Comparison of ENCODE assay signal across 8 mouse cellular contexts in genomic region chr2:26380131-26380771, GRCm38 (mm10). TPM values are rescaled to one million over a fixed set of nuclear protein-coding genes. Genes with fewer than 3 reads are reported as not detected.
DNase-seq lines count a peak whose midpoint lies in the region; ATAC-seq lines count a peak whose summit lies in the region.

Gene Snapc4, minus strand, starts transcription at chr2:26380653.

- peak; percentile 89 for DNase-seq in CD4-positive helper T cell, adult 2 months (ENCODE audit: low read depth, low spot score)
- peak; percentile 94 for DNase-seq in brain, adult 2 months (ENCODE audit: low read depth, low spot score)
- peak; percentile 86 for DNase-seq in neural tube, embryonic 10.5 days (ENCODE audit: extremely low spot score, low spot score)

- H3K9me3 ChIP-seq in heart, embryonic 11.5 days (replicated peaks; ENCODE audit: control insufficient read depth, low read length): no peaks in the 10 kb centered on the region
- no peaks in the 10 kb centered on the region for H3K9me3 ChIP-seq in kidney, embryonic 16.5 days (ENCODE audit: low read length)
- no peaks in the 10 kb centered on the region for H3K9me3 ChIP-seq in liver, embryonic 12.5 days (replicated peaks)
- H3K9me3 ChIP-seq in stomach, embryonic 16.5 days (replicated peaks; ENCODE audit: control insufficient read depth, low read length): no peaks in the 10 kb centered on the region

- peaks cover 4% of the 10 kb centered on the region for H3K4me1 ChIP-seq in heart, embryonic 11.5 days (ENCODE audit: control insufficient read depth, insufficient read depth, low read length)
- H3K4me1 ChIP-seq in kidney, embryonic 16.5 days (ENCODE audit: insufficient read depth, low read length): peaks cover 6% of the 10 kb centered on the region
- peaks cover 20% of the 10 kb centered on the region for H3K4me1 ChIP-seq in liver, embryonic 12.5 days
- H3K4me1 ChIP-seq in stomach, embryonic 16.5 days (ENCODE audit: control insufficient read depth, insufficient read depth, low read length): no peaks in the 10 kb centered on the region; the same call in 1 of the 2 replicates

- under 1% methylated on average over 38 of the region's 38 CpGs for WGBS in heart, embryonic 11.5 days (ENCODE audit: insufficient replicate concordance)
- WGBS in kidney, embryonic 16.5 days: under 1% methylated on average over 38 of the region's 38 CpGs
- WGBS in liver, embryonic 12.5 days (ENCODE audit: insufficient replicate concordance): under 1% methylated on average over 38 of the region's 38 CpGs
- WGBS in stomach, embryonic 16.5 days: under 1% methylated on average over 38 of the region's 38 CpGs

- H3K36me3 ChIP-seq in heart, embryonic 11.5 days (ENCODE audit: control insufficient read depth, insufficient read depth, low read length): peaks cover 42% of the 10 kb centered on the region
- H3K36me3 ChIP-seq in kidney, embryonic 16.5 days (ENCODE audit: insufficient read depth, low read length): peaks cover 58% of the 10 kb centered on the region
- peaks cover 74% of the 10 kb centered on the region for H3K36me3 ChIP-seq in liver, embryonic 12.5 days
- H3K36me3 ChIP-seq in stomach, embryonic 16.5 days (ENCODE audit: control insufficient read depth, insufficient read depth, low read length): 0 out of 2 replicates have a peak, but pooled peaks cover 9% of the 10 kb centered on the region

- ATAC-seq in erythroblast, adult 5-6 weeks (replicated peaks; ENCODE audit: low FRiP score, poor library complexity, severe bottlenecking): peak; percentile 98
- peak; percentile 87 for ATAC-seq in heart, embryonic 11.5 days (replicated peaks; ENCODE audit: insufficient number of reproducible peaks, low FRiP score, low TSS enrichment)
- peak; percentile 97 for ATAC-seq in kidney, embryonic 16.5 days (ENCODE audit: low FRiP score, low TSS enrichment)
- peak; percentile 93 for ATAC-seq in liver, embryonic 12.5 days
- peak; percentile 95 for ATAC-seq in stomach, embryonic 16.5 days (ENCODE audit: insufficient read depth, low FRiP score)

- H3K9ac ChIP-seq in heart, embryonic 11.5 days (ENCODE audit: low read depth, low read length): peak within 1 kb of the TSS; percentile 85
- H3K9ac ChIP-seq in kidney, embryonic 16.5 days (replicated peaks; ENCODE audit: low read length): peak within 1 kb of the TSS; percentile 77
- H3K9ac ChIP-seq in liver, embryonic 12.5 days: peak within 1 kb of the TSS; percentile 86
- H3K9ac ChIP-seq in stomach, embryonic 16.5 days (ENCODE audit: low read length): peak within 1 kb of the TSS; percentile 86

- peak within 1 kb of the TSS; percentile 89 for H3K4me3 ChIP-seq in heart, embryonic 11.5 days (ENCODE audit: low read depth, low read length)
- H3K4me3 ChIP-seq in kidney, embryonic 16.5 days (ENCODE audit: low read length): peak within 1 kb of the TSS; percentile 79
- H3K4me3 ChIP-seq in liver, embryonic 12.5 days: peak within 1 kb of the TSS; percentile 91
- H3K4me3 ChIP-seq in stomach, embryonic 16.5 days (replicated peaks; ENCODE audit: low read length): peak within 1 kb of the TSS; percentile 87

- H3K27me3 ChIP-seq in heart, embryonic 11.5 days (ENCODE audit: control insufficient read depth, insufficient read depth, low read length): no peaks in the 10 kb centered on the region
- no peaks in the 10 kb centered on the region for H3K27me3 ChIP-seq in kidney, embryonic 16.5 days (ENCODE audit: insufficient read depth, low read length)
- H3K27me3 ChIP-seq in liver, embryonic 12.5 days (replicated peaks): no peaks in the 10 kb centered on the region
- H3K27me3 ChIP-seq in stomach, embryonic 16.5 days (ENCODE audit: control insufficient read depth, insufficient read depth, low read length): no peaks in the 10 kb centered on the region

- H3K27ac ChIP-seq in heart, embryonic 11.5 days (ENCODE audit: low read depth, low read length): no peak within 1 kb of the TSS
- H3K27ac ChIP-seq in kidney, embryonic 16.5 days (ENCODE audit: low read length): peak within 1 kb of the TSS; percentile 9; the same call in 1 of the 2 replicates
- peak within 1 kb of the TSS; percentile 77 for H3K27ac ChIP-seq in liver, embryonic 12.5 days
- peak within 1 kb of the TSS; percentile 47; the same call in 1 of the 2 replicates for H3K27ac ChIP-seq in stomach, embryonic 16.5 days (ENCODE audit: low read length)

- H3K4me2 ChIP-seq in heart, embryonic 11.5 days: peak within 1 kb of the TSS; percentile 92
- peak within 1 kb of the TSS; percentile 79 for H3K4me2 ChIP-seq in kidney, embryonic 16.5 days (replicated peaks; ENCODE audit: low read depth, low read length)
- H3K4me2 ChIP-seq in liver, embryonic 12.5 days: peak within 1 kb of the TSS; percentile 95
- peak within 1 kb of the TSS; percentile 93 for H3K4me2 ChIP-seq in stomach, embryonic 16.5 days (ENCODE audit: low read depth, low read length)

RNA-seq across cellular contexts. Expression of gene Snapc4, which starts in this region (rescaled TPM):
- total RNA-seq in erythroblast, adult 5-6 weeks (2015; ENCODE audit: low replicate concordance): 2.9 and 12.3 TPM in 2 replicates
- 0.85 and 7.4 TPM in 2 replicates for total RNA-seq in erythroblast, adult 5-6 weeks (2017; ENCODE audit: low replicate concordance)
- polyA plus RNA-seq in heart, embryonic 11.5 days (2014; fragmentation: Nextera tagmentation; extraction: Ambion mirVana): 16.8 and 18.2 TPM in 2 replicates
- polyA plus RNA-seq in kidney, embryonic 16.5 days (2015; fragmentation: Nextera tagmentation; extraction: Ambion mirVana): 31.7 and 35.3 TPM in 2 replicates
- polyA plus RNA-seq in liver, embryonic 12.5 days (2016; fragmentation: Nextera tagmentation; extraction: Ambion mirVana): 20.6 and 24.7 TPM in 2 replicates
- polyA plus RNA-seq in stomach, embryonic 16.5 days (2015; fragmentation: Nextera tagmentation; extraction: Ambion mirVana): 25.8 and 26.1 TPM in 2 replicates
